Mouse (Mus musculus) megakaryocyte-erythroid progenitor cell, adult 5-6 weeks (primary cell): ENCODE measurements around the gene Ly6g5b. TPM values are rescaled to one million over a fixed set of nuclear protein-coding genes. Genes with fewer than 3 reads are reported as not detected.

Experiments used
- ATAC-seq: replicated peaks from 2 replicates; pipeline ENCODE4 v1.8.0; 2016; ENCODE audit warnings: mild to moderate bottlenecking, inconsistent platforms; ENCODE audit not compliant: severe bottlenecking, poor library complexity, low FRiP score, low TSS enrichment
- total RNA-seq, 2 experiments: library from RNA; stranded (forward) in 1 of 2; stranded (reverse) in 1 of 2; fragments of 200-1000, 215-1000 nt in 1 of 2; fragments of >200 nt in 1 of 2; fragmentation: Nextera tagmentation in 1 of 2; gene quantifications; 2 replicates each; pipeline ENCODE4 v1.2.3; 2014 to 2017

Ly6g5b gene
- total RNA-seq, 2 experiments from 2014 or later: 1.1 TPM; not detected in 1

DNA sequence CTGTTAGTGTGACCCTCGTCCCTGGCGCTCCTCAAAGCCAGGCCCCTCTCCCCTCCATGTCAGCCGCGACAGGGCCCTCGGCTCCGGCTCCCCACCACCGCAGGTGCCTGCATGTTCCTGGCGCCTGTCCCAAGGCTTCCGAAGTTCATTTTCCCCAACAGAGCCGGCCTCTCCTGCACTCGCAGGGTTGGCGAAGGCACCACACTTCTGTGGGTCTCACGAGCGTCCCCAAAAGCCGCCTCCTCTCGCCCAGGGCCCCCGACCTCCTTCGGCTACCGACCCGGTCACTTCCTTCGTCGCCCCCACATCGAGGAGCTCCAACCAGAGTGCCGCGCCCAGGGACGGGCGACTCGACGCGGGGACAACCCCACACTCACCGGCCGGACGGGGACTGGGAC, 5.5 kb upstream of the Ly6g5b start:
- ATAC-seq: no peak; the same call in 1 of the 2 replicates

DNA sequence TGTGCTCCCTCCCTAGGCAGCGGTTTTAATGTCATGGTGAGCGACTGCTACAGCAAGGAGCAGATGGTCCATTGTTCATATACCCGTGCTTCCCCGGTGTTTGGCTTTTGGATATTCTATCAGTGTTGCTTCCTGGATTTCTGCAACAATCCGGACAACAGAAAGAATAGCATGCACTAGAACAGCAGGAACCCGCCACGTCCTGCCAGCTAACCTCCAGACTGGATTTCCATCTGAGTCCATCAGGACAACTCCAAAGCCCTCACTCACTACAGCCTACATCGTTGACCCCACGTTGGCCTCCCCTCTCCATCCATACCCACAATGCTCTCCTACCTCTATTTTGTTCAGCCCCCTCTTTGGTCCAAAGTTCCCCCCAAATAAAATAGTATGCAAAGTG, 3.5 kb downstream of the Ly6g5b start:
- ATAC-seq: no peak

DNA sequence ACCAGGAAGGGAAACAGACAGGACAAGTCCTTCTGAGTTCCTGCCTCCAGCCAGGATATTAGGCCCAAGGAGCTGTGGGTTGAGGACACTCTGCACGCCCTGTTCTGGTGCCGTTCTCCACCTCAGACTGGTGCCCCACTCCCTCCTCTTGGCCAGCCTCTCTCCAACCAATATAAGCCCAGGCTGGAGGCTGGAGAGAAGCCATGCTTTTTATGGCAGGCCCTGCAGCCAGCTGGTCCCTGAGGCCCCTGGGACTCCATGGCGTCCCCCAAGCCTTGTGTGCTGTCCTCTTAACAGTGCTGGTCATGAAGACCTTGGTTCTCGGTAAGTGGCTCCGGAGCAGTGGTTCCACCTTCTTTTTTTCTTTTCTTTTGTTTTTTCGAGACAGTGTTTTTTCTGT, 7.1 kb downstream of the Ly6g5b start, which contains the start of gene Ly6g5c:
TSS of gene Ly6g5c (plus strand) at position 183 of the 400 bp plus-strand sequence.
- no peak for ATAC-seq

DNA sequence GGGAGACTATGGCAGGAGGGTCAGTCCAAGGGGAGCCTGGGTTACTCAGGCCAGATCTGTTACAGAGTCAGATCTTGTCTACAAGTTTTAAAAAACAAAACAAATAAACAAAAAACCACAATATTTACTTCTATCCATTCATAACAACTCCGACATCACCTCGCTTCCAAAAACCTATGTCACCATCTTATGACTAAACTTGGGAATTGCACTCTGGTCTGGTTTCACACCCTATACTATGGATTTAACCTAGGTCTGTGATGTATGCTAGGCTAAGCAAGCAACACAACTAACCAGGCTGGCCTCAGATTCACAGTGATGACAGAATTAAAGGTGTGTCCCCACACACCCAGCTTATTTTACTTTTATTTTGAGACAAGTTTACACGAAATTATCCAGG, 8.7 kb downstream of the Ly6g5b start:
- ATAC-seq: no peak

DNA sequence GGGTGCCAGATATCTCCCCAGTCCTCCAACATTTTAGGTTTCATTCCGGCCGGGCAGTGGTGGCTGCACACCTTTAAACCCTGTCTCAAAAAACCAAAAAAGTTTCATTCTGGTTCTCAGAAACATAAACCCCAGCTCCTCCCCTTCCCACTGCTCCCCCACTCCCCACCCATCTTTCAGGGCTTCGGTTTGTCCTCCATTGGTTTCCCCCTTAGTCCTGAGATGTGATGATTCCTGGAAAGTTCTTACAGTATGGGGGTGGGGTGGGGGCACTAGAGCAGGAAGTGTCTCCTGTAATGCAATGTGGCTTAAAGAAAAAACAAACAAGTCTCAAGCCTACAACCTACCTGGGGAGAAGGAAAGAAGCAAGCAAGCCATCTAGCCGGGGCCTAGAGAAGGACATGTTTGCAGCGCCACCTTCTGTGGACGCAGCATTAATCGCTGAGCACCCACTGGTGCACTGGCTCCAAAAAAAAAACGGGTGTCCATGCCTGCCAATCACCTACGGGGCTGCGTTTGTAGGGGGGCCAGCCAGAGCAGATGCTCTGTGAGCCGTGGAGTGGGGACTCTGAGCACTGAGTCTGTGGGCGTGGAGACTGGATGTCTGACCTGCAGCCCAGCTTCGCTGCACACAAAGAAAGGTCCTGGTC, 9.4 kb downstream of the Ly6g5b start:
- ATAC-seq: peak; percentile 12; the same call in 1 of the 2 replicates

DNA sequence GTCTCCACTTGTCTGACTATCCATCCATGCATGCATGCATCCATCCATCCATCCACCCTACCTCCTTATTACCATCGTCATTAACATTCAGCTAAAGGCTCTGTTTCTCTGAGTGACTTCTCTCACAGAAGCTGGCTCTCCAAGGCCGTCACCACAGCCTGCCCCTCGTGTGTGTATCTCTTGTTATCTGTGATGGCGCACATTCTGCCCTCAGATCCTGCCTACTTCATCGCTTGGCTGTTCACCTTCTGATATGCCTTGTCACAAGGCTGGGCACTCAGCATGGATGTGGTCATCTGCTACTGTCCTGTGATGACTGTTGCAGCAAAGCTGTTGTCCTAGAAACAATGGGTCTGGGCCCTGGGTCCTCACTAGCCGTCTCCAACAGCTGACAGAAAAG, 10.5 kb downstream of the Ly6g5b start:
- peak; percentile 87 for ATAC-seq

DNA sequence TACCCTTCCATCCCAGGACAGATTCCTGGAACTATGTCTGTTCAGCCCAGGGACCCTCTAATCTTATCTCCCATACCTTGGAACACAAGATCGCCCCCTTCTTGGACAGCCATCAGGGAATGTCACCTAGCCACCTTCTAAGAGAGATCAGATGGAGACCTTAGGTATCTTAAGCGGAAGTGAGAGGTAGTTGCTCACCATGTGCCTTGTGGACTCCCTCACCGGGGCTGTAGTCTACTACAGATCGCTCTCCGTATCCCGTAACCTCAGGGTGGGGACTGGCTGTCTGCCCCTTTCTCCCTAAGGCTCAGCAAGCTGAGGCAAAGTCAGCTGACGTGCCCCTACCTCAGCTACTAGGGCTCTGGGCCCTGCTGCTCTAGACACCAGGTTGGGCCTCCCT, 11.1 kb downstream of the Ly6g5b start:
- ATAC-seq: no peak

DNA sequence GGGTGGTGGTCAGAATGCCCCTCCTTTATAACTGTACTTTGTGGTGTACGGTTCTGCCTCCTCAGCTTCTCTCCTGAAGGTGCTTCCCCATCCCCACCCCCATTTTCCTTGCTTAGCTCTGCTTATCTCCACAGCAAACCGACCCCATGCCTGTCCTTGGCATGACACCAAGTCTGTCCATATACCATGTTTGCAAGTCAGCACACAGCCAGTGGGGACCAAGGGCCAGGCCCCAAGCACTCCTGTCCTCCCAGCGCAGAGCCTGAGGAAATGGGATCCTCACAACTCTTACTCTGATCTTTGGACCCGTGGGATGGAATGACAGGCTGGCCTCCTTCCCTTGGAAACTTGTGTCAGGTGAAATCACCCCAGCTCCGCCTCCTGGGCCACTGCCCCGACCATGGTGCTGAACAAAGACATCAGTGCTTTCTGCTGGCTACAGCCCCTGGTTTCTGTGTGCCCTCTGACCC, 12.0 kb downstream of the Ly6g5b start:
- ATAC-seq: peak; percentile 29

DNA sequence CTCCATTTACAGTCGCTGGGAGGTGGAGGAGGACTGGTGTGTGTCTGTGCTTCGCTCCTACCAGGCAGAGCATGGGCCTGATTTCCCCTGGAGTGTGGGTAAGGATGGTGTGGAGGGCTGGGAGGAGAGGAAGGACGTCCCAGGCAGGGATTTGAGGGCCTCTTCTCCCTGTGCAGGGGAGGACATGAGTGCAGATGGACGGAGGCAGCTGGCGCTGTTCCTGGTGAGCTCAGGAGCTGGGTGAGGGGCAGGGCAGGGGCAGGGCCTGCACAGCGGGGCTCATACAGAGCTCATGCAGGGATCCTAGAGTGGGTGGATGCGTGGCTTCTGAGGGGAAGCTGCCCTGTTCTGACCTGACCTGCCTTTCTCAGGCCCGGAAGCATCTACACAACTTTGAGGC, 12.9 kb downstream of the Ly6g5b start:
- ATAC-seq: no peak

DNA sequence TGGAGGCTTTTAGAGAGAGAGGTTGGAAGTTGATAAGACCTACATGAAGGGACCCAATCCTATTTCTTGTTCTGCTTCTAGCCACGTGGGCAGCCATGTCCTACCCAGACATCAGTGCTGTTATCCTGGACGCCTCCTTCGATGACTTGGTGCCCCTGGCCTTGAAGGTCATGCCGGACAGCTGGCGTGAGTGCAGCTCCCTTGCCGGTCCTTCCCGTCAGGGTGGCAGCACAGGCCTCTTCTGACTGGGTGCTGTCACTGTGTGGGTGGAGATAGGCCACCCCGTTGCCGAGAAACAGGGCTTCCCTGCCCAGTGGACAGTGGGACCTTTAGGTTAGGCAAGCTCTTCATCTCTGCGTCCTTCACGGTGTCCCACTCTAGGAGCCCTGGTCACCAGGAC, 14.1 kb downstream of the Ly6g5b start:
- ATAC-seq: no peak

DNA sequence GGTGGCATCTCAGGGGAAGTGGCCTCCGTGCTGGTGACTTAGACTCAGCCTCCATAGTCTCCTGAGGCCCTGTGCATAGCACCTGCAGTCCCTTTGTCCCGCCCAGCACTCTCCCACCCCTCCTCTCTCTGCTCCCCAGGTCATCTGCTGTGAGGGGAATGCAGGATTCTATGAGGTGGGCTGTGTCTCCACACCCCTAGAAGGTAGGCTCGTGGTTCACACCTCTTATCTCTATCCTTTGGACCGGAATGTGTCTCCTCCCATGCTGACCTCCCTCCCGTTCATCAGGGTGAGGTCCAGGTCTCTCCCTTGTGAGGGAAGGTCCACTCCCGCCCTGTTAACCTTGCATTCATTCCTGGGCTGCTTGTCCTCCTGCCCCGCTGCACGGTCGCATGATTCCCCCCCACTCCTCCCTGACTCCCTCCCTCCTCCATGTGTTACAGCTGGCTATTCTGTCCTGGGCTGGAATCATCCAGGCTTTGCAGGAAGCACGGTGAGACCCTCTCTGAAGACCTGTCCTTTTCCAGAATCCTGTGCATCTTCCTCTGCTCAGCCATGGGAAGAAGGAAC, 14.9 kb downstream of the Ly6g5b start:
- ATAC-seq: no peak

DNA sequence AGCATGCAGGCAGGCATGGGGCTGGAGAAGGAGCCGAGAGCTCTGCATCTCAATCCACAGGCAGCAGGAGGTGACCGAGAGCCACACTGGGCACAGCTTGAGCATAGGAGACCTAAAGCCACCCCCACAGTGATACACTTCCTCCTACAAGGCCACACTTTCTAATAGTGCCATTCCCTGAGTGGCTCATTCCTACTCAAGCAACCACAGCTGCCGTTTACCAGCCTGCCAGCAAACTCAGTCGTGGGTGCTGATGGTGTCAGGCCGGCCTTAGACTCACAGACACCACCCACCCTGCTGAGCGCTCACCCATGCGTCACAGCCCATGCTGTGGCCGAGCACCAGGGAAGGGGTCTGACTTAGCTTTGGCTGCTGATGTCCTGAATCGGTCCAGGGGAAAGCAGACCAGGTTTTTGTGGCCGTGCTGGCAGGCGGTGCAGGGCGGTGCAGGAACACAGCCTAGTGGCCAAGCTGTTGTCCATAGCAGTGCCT, 18.0 kb downstream of the Ly6g5b start:
- ATAC-seq: no peak

DNA sequence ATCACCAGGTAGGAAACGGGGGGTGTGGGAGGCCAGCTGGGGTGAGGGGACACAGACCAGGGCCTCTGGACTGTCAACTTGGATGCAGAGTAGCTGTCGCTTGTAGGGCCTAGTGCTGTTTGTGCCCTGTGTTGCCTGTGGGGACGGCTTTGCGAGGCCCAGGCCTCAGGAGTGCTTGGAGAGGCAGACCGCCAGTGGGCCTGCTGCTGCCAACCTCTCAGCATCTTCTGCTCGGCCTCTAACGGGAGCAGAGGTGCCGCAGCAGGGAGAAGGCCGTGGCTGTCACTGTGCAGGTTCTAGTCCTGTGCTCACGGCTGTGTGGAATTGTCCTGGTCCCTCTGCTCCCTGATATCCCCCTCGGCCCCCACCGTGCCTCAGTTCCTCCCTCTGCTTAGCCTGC, 18.6 kb downstream of the Ly6g5b start:
- no peak for ATAC-seq

DNA sequence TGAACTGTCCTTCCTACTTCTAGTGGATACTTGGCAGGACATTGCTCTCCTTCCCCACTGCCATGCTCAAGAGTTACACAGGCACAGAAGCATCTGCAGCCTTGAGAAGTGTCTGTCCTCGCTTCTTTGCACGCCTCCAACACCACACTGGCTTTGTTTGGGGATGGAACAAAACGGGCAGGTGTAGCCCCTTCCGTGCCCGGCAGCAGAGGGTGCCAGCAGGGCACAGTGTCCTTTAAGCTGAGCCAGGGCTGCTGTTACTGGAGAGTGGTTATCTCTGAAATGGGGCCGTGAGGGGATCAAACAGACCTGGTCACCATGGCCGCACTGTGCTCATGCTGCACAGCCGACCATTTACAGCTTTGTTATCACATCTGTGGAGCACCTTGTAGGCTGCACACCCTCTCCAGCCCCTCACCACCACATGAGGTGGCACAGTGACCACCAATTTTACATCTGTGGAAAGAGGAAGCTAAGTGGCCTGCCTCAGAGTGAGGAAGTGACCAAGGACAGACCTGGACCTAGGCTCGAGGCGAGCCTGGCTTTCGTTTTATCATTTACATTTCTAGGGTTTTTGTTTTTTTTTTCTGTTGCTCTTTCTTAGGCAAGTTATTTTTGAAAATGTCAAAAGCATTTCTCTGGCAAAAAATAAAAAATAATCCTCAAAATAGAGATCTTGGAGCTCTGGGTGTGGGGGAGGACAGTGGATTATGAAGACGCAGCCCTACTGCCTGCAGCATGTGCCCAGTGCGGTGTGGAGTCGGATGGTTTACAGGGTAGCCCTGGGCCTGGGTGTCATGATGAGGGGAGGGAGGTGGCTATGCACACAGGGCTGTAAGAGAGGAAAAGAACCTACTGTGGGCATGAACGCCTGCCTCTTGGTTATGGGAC, 20.5 kb downstream of the Ly6g5b start:
- ATAC-seq: no peak

DNA sequence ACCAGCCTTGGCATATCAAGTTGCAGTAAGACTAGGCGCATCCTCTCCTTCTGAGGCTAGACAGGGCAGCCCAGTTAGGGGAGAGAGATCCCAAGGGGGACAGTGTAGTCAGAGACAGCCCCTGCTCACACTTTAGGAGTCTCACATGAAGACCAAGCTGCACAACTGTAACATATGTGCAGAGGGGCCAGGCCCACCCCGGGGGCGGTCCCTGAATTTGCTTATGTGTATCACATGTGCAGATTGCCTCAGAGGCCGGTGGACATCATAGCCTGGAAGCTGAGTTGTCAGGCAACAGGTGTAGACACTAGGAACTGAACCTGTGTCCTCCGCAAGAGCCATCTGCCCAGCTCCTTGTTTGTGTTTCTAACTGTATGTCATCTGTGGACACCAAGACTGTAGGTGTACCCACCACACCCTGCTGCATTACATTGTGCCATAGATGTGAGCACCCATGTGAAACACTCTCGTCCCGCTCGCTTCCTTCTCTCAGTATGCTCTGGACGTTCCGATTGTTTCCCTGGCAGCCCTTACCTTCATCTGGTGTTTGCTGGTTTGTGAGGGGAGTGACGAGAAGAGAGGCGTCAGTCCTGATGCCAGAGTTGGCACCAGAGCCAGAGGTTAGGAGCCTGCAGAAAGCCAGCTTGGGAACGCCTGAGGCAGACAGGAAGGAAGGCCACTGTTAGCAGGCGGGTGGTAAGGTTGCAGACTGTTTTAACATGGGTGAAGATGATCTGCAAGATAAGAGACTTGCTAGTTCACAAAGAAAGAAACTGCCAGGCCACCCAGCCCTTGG, 22.6 kb downstream of the Ly6g5b start:
- ATAC-seq: no peak

DNA sequence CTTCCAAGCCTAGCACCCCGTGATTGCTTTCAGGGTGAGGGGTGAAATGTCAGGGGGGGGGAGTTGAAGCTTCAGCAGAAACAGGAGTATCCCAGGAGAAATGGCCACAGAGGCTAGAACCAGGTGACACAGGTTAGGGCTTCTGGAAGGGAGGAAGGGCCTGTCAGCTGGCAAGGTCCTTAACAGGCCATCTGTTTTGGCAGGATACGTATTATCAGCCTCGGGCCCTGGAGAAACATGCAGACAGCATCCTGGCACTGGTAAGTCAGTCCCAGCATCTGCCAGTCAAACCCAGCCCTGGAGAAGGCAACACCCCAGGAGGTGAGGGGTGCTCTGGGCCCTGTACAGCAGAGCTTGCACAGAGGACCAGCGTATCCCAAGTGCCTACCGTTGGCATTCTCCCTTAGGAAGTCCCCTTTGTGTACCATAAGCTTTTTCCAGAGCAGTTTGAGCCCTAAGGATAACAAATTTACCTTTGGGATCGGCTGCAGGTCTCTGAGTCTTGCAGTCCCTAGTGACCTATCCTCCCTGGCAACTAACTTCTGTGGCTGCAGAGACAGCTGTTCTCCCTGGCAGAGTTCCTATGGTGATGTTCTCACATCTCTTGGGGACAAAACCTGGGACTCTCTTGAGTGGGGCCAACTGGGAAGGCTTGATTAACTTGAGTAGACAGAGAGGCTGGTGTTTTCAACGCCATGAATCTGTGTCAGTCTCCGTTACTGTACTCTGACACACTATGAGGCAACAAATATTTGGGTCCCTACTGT, 24.9 kb downstream of the Ly6g5b start:
- peak; percentile 84 for ATAC-seq

DNA sequence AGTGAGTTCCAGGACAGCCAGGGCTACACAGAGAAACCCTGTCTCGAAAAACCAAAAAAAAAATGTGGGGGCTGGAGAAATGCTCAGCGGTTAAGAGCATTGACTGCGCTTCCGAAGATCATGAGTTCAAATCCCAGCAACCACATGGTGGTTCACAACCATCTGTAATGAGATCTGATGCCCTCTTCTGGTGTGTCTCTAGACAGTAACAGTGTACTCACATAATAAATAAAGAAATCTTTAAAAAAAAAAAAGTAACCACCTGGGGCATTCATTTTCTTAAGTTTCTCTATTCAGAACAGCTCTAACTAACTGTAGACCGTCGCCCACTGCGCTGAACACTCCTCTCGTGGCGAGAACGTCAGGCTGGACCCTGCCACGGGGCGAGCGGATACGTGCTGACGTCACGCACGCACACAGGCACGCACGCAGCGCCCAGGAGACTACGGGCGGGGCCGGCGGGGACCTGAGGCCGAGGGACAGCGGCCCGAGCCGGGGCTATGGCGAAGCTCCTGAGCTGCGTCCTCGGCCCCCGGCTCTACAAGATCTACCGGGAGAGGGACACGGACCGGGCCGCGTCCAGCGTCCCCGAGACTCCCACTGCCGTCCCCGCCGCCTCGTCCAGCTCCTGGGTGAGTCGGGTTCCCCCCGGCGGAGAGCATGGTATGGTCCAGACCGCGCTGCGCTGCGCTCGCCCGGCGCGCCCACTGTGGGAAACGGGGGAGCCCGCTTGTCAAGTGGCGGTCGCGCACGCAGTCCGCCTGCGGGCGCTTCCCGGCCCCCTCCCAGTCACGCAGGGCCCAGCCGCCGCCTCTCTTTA, 26.2 kb downstream of the Ly6g5b start, which contains the start of gene Abhd16a:
TSS of gene Abhd16a (plus strand) at position 439 of the 820 bp plus-strand sequence.
- ATAC-seq: peak; percentile 86

DNA sequence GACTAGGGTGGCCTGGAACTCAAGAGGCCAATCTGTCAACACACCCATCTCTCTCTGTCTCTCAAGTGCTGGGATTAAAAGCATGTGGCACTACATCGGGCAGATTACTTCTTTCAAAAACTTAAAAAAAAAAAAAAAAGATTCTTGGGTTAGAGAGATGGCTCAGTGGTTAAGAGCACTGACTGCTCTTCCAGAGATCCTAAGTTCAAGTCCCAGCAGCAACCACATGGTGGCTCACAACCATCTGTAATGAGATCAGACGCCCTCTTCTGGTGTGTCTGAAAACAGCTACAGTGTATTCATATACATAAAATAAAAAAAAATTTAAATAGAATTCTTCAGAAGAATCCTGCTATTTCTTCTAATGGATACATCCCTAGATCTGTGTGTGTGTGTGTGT, 27.1 kb downstream of the Ly6g5b start:
- ATAC-seq: no peak
